Mouse (Mus musculus): Measurements from ENCODE around the gene Scai. TPM values are rescaled to one million over a fixed set of nuclear protein-coding genes. Genes with fewer than 3 reads are reported as not detected.

The Scai gene
- polyA plus RNA-seq, 1 experiment: 0.78 TPM

GRCm38 (mm10) chr2:39224621-39225020 lies 34.1 kb upstream of the Scai start:
- H3ac ChIP-seq (ENCODE audit: control insufficient read depth, insufficient read length): no peak overlapping the region
- peak overlapping the region; percentile 61 for H3K4me3 ChIP-seq
- H3K36me3 ChIP-seq (ENCODE audit: control insufficient read depth, insufficient read depth): no peaks in the 10 kb centered on the region
- H3K27me3 ChIP-seq (ENCODE audit: control insufficient read depth, insufficient read depth, insufficient read length): peaks cover 8% of the 10 kb centered on the region
- TF ChIP-seq CEBPB (IDR thresholded peaks at IDR 0.05; ENCODE audit: insufficient read depth, poor library complexity, severe bottlenecking) (no peak), TCF12 (IDR thresholded peaks at IDR 0.05; ENCODE audit: insufficient read depth, poor library complexity, severe bottlenecking) (no peak), POLR2AphosphoS2 (IDR thresholded peaks at IDR 0.05; ENCODE audit: insufficient read length, low read depth) (no peak), TCF3 (IDR thresholded peaks at IDR 0.05; ENCODE audit: insufficient read length, low read depth) (no peak), MYOG (IDR thresholded peaks at IDR 0.05; ENCODE audit: control insufficient read depth in 1 of 3, insufficient read depth in 1 of 3, insufficient read length in 2 of 3, low read depth in 2 of 3) (no peak), MYOD1 (IDR thresholded peaks at IDR 0.05; ENCODE audit: control insufficient read depth in 1 of 3, insufficient read length in 2 of 3, low read depth in 2 of 3) (no peak), REST (IDR thresholded peaks at IDR 0.05; ENCODE audit: insufficient read depth, insufficient read length) (no peak), USF1 (IDR thresholded peaks at IDR 0.05; ENCODE audit: low read depth) (no peak), MAX (IDR thresholded peaks at IDR 0.05; ENCODE audit: low read depth) (no peak)
- peaks cover 60% of the 10 kb centered on the region for H3K79me2 ChIP-seq (ENCODE audit: control insufficient read depth, insufficient read depth)
- H3K4me2 ChIP-seq (ENCODE audit: low read depth): peak overlapping the region; percentile 98

- Histone ChIP-seq H3K4me2 (ENCODE audit: low read depth) (no peak overlapping the region), H3K36me3 (ENCODE audit: control insufficient read depth, insufficient read depth) (no peaks in the 10 kb centered on the region), H3ac (ENCODE audit: control insufficient read depth, insufficient read length) (no peak overlapping the region), H3K79me2 (ENCODE audit: control insufficient read depth, insufficient read depth) (peaks cover 100% of the 10 kb centered on the region), H3K4me3 (no peak overlapping the region), H3K27me3 (ENCODE audit: control insufficient read depth, insufficient read depth, insufficient read length) (no peaks in the 10 kb centered on the region)
- TF ChIP-seq E2F4 (IDR thresholded peaks at IDR 0.05; ENCODE audit: insufficient read depth) (no peak), MYOD1 (IDR thresholded peaks at IDR 0.05; ENCODE audit: control insufficient read depth in 1 of 3, insufficient read length in 2 of 3, low read depth in 2 of 3) (no peak), REST (IDR thresholded peaks at IDR 0.05; ENCODE audit: insufficient read depth, insufficient read length) (no peak), CEBPB (IDR thresholded peaks at IDR 0.05; ENCODE audit: insufficient read depth, poor library complexity, severe bottlenecking) (no peak), TCF3 (IDR thresholded peaks at IDR 0.05; ENCODE audit: insufficient read length, low read depth) (no peak), SRF (IDR thresholded peaks at IDR 0.05; ENCODE audit: control insufficient read depth, insufficient read length, low read depth) (no peak), MAX (IDR thresholded peaks at IDR 0.05; ENCODE audit: low read depth) (no peak), MYOG (IDR thresholded peaks at IDR 0.05; ENCODE audit: control insufficient read depth in 1 of 3, insufficient read depth in 1 of 3, insufficient read length in 2 of 3, low read depth in 2 of 3) (no peak), TCF12 (IDR thresholded peaks at IDR 0.05; ENCODE audit: insufficient read depth, poor library complexity, severe bottlenecking) (no peak)
Observed at GRCm38 (mm10) chr2:39220010-39220409, 29.5 kb upstream of the Scai start.

GRCm38 (mm10) chr2:39219034-39219433 lies 28.5 kb upstream of the Scai start:
- Histone ChIP-seq H3K4me3 (no peak overlapping the region), H3ac (ENCODE audit: control insufficient read depth, insufficient read length) (no peak overlapping the region), H3K4me2 (ENCODE audit: low read depth) (no peak overlapping the region), H3K36me3 (ENCODE audit: control insufficient read depth, insufficient read depth) (no peaks in the 10 kb centered on the region), H3K79me2 (ENCODE audit: control insufficient read depth, insufficient read depth) (peaks cover 100% of the 10 kb centered on the region), H3K27me3 (ENCODE audit: control insufficient read depth, insufficient read depth, insufficient read length) (no peaks in the 10 kb centered on the region)
- TF ChIP-seq MYOG (IDR thresholded peaks at IDR 0.05; ENCODE audit: control insufficient read depth in 1 of 3, insufficient read depth in 1 of 3, insufficient read length in 2 of 3, low read depth in 2 of 3) (no peak), MYOD1 (IDR thresholded peaks at IDR 0.05; ENCODE audit: control insufficient read depth in 1 of 3, insufficient read length in 2 of 3, low read depth in 2 of 3) (no peak), MAX (IDR thresholded peaks at IDR 0.05; ENCODE audit: low read depth) (no peak), POLR2AphosphoS2 (IDR thresholded peaks at IDR 0.05; ENCODE audit: insufficient read length, low read depth) (no peak), TCF12 (IDR thresholded peaks at IDR 0.05; ENCODE audit: insufficient read depth, poor library complexity, severe bottlenecking) (no peak), USF1 (IDR thresholded peaks at IDR 0.05; ENCODE audit: low read depth) (no peak), TCF3 (IDR thresholded peaks at IDR 0.05; ENCODE audit: insufficient read length, low read depth) (no peak), POLR2A (IDR thresholded peaks at IDR 0.05; ENCODE audit: insufficient read length, low read depth) (no peak), E2F4 (IDR thresholded peaks at IDR 0.05; ENCODE audit: insufficient read depth) (no peak), SRF (IDR thresholded peaks at IDR 0.05; ENCODE audit: control insufficient read depth, insufficient read length, low read depth) (no peak)

GRCm38 (mm10) chr2:39217150-39217549 lies 26.6 kb upstream of the Scai start:
- H3K36me3 ChIP-seq (ENCODE audit: control insufficient read depth, insufficient read depth): no peaks in the 10 kb centered on the region
- H3K27me3 ChIP-seq (ENCODE audit: control insufficient read depth, insufficient read depth, insufficient read length): no peaks in the 10 kb centered on the region
- H3K4me3 ChIP-seq: no peak overlapping the region
- no peak for TF ChIP-seq SRF (IDR thresholded peaks at IDR 0.05; ENCODE audit: control insufficient read depth, insufficient read length, low read depth)
- TF ChIP-seq TCF3 (IDR thresholded peaks at IDR 0.05; ENCODE audit: insufficient read length, low read depth): no peak
- TF ChIP-seq E2F4 (IDR thresholded peaks at IDR 0.05; ENCODE audit: insufficient read depth): no peak
- no peak overlapping the region for H3ac ChIP-seq (ENCODE audit: control insufficient read depth, insufficient read length)
- H3K4me2 ChIP-seq (ENCODE audit: low read depth): no peak overlapping the region
- peaks cover 96% of the 10 kb centered on the region for H3K79me2 ChIP-seq (ENCODE audit: control insufficient read depth, insufficient read depth)

- H3K79me2 ChIP-seq (ENCODE audit: control insufficient read depth, insufficient read depth): peaks cover 56% of the 10 kb centered on the region
- no peak overlapping the region for H3ac ChIP-seq (ENCODE audit: control insufficient read depth, insufficient read length)
- no peaks in the 10 kb centered on the region for H3K27me3 ChIP-seq (ENCODE audit: control insufficient read depth, insufficient read depth, insufficient read length)
- peaks cover 15% of the 10 kb centered on the region for H3K36me3 ChIP-seq (ENCODE audit: control insufficient read depth, insufficient read depth)
- no peak overlapping the region for H3K4me2 ChIP-seq (ENCODE audit: low read depth)
- TF ChIP-seq CEBPB (IDR thresholded peaks at IDR 0.05; ENCODE audit: insufficient read depth, poor library complexity, severe bottlenecking) (no peak), SRF (IDR thresholded peaks at IDR 0.05; ENCODE audit: control insufficient read depth, insufficient read length, low read depth) (no peak), MYOG (IDR thresholded peaks at IDR 0.05; ENCODE audit: control insufficient read depth in 1 of 3, insufficient read depth in 1 of 3, insufficient read length in 2 of 3, low read depth in 2 of 3) (no peak), MAX (IDR thresholded peaks at IDR 0.05; ENCODE audit: low read depth) (no peak), E2F4 (IDR thresholded peaks at IDR 0.05; ENCODE audit: insufficient read depth) (no peak), TCF12 (IDR thresholded peaks at IDR 0.05; ENCODE audit: insufficient read depth, poor library complexity, severe bottlenecking) (no peak), REST (IDR thresholded peaks at IDR 0.05; ENCODE audit: insufficient read depth, insufficient read length) (no peak)
- no peak overlapping the region for H3K4me3 ChIP-seq
Observed at GRCm38 (mm10) chr2:39210738-39211137, 20.2 kb upstream of the Scai start.
